In the genomic region with DNA sequence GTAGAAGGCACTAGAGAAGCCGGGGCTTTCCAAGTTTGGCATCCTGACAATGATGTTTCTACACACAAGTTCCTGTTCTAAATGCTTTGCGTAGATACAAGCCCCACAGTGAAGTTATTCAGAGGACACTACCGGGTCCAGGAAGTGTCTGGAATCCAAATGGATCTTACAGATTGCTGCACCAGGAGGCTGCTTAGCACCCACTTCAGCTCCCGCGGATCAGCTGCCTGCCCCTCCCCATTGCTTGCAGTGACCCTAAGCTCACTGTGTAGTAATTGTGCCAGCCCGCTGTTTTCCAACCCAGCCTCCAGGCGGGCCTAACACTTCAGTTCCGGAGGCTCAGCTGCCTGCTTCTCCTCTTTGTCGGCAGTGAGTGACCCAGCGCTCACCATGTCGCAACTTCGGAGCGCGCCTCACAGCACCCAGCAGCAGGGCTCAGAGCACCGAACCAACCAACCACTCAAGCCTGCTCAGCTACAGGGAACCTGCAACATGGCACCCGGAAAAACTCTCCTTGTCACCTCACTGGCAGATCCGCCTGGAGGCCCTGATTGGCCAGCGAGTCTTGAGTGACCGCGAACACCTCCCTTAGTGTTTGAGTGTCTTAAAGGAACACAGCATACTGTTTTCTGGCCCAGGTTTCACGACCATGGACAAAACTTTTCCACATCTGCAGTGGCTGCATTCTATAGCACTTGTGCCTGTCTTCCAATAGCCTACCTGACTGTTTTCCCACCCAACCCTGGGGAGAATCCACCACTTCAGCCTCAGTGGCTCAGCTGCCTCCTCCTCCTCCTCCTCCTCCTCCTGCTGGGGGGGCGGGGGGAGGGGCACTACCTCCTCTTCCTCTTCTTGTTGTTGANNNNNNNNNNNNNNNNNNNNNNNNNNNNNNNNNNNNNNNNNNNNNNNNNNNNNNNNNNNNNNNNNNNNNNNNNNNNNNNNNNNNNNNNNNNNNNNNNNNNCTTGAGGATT, we compare ENCODE assay signal across 8 mouse cellular contexts. TPM values are rescaled to one million over a fixed set of nuclear protein-coding genes. Genes with fewer than 3 reads are reported as not detected.
DNase-seq lines count a peak whose midpoint lies in the region; ATAC-seq and TF ChIP-seq lines count a peak whose summit lies in the region.

A gene (minus strand): TSS at position 526 of the 972 bp plus-strand sequence.

- H3K27me3 ChIP-seq in C2C12 (ENCODE audit: control insufficient read depth, insufficient read depth, insufficient read length) (no peaks in the 10 kb centered on the region), myocyte (ENCODE audit: control insufficient read depth, insufficient read depth, insufficient read length) (no peaks in the 10 kb centered on the region)
- no peaks in the 10 kb centered on the region for H3K27me3 ChIP-seq in erythroblast, embryonic 14.5 days (ENCODE audit: control insufficient read depth)
- no peaks in the 10 kb centered on the region for H3K27me3 ChIP-seq in heart, embryonic 11.5 days (ENCODE audit: control insufficient read depth, insufficient read depth, low read length)
- no peaks in the 10 kb centered on the region for H3K27me3 ChIP-seq in kidney, embryonic 16.5 days (ENCODE audit: insufficient read depth, low read length)
- no peaks in the 10 kb centered on the region for H3K27me3 ChIP-seq in liver, adult 2 months (ENCODE audit: control insufficient read depth, insufficient read depth, low read length)
- H3K27me3 ChIP-seq in splenic B cell, adult 2 months (ENCODE audit: control insufficient read depth, insufficient read depth, low read length, poor library complexity, severe bottlenecking): no peaks in the 10 kb centered on the region

- peak within 1 kb of the TSS; percentile 71 for H3K4me2 ChIP-seq in heart, embryonic 11.5 days
- peak within 1 kb of the TSS; percentile 66 for H3K4me2 ChIP-seq in kidney, embryonic 16.5 days (replicated peaks; ENCODE audit: low read depth, low read length)
- peak within 1 kb of the TSS; percentile 74 for H3K4me2 ChIP-seq in myocyte (ENCODE audit: low read depth)

- DNase-seq in brain, embryonic 14.5 days (ENCODE audit: low read depth): peak; percentile 95
- peak; percentile 95 for DNase-seq in liver, adult 2 months (ENCODE audit: extremely low read depth, low read depth, low spot score)
- DNase-seq in splenic B cell, adult 2 months (ENCODE audit: low read depth, low spot score): peak; percentile 90

- H3K79me3 ChIP-seq in C2C12 (ENCODE audit: low read depth): no peaks in the 10 kb centered on the region

- no peak for TF ChIP-seq CTCF in C2C12 (IDR thresholded peaks at IDR 0.05; ENCODE audit: control insufficient read depth, insufficient read depth, insufficient read length)
- TF ChIP-seq CTCF in brain, embryonic 14.5 days (IDR thresholded peaks at IDR 0.05; ENCODE audit: borderline replicate concordance, extremely low read depth, insufficient read depth, insufficient read length): no peak; the same call in 1 of the 2 replicates
- 0 out of 2 replicates have a peak, but pooled peaks have one; percentile 18 for TF ChIP-seq CTCF in liver, adult 2 months (IDR thresholded peaks at IDR 0.05; ENCODE audit: low read depth, low read length)

- peaks cover 15% of the 10 kb centered on the region for H3K4me1 ChIP-seq in erythroblast, embryonic 14.5 days (ENCODE audit: control insufficient read depth)
- peaks cover 5% of the 10 kb centered on the region for H3K4me1 ChIP-seq in heart, embryonic 11.5 days (ENCODE audit: control insufficient read depth, insufficient read depth, low read length)
- peaks cover 8% of the 10 kb centered on the region for H3K4me1 ChIP-seq in kidney, embryonic 16.5 days (ENCODE audit: insufficient read depth, low read length)
- peaks cover 7% of the 10 kb centered on the region for H3K4me1 ChIP-seq in liver, adult 2 months (ENCODE audit: control insufficient read depth, insufficient read depth, low read length)

- H3K79me2 ChIP-seq in C2C12 (ENCODE audit: control insufficient read depth, insufficient read depth): no peaks in the 10 kb centered on the region
- H3K79me2 ChIP-seq in liver, adult 2 months (ENCODE audit: control insufficient read depth, insufficient read depth, low read length): peaks cover 18% of the 10 kb centered on the region; the same call in 1 of the 2 replicates
- no peaks in the 10 kb centered on the region for H3K79me2 ChIP-seq in myocyte (ENCODE audit: control insufficient read depth, insufficient read depth)

- peaks cover 3% of the 10 kb centered on the region; the same call in 1 of the 2 replicates for H3K9me3 ChIP-seq in erythroblast, embryonic 14.5 days (ENCODE audit: control insufficient read depth, low read length)
- H3K9me3 ChIP-seq in heart, embryonic 11.5 days (replicated peaks; ENCODE audit: control insufficient read depth, low read length): no peaks in the 10 kb centered on the region
- H3K9me3 ChIP-seq in kidney, embryonic 16.5 days (ENCODE audit: low read length): 0 out of 2 replicates have a peak, but pooled peaks cover 3% of the 10 kb centered on the region

- H3K4me3 ChIP-seq in C2C12 (ENCODE audit: insufficient read depth, poor library complexity, severe bottlenecking): peak within 1 kb of the TSS; percentile 29
- H3K4me3 ChIP-seq in erythroblast, embryonic 14.5 days (replicated peaks): peak within 1 kb of the TSS; percentile 81
- peak within 1 kb of the TSS; percentile 57 for H3K4me3 ChIP-seq in heart, embryonic 11.5 days (ENCODE audit: low read depth, low read length)
- peak within 1 kb of the TSS; percentile 87 for H3K4me3 ChIP-seq in kidney, embryonic 16.5 days (ENCODE audit: low read length)
- H3K4me3 ChIP-seq in liver, adult 2 months (ENCODE audit: insufficient read depth, low read depth, low read length): peak within 1 kb of the TSS; percentile 90
- peak within 1 kb of the TSS; percentile 58 for H3K4me3 ChIP-seq in myocyte

- ATAC-seq in heart, embryonic 11.5 days (replicated peaks; ENCODE audit: insufficient number of reproducible peaks, low FRiP score, low TSS enrichment): peak; percentile 99
- ATAC-seq in kidney, embryonic 16.5 days (ENCODE audit: low FRiP score, low TSS enrichment): peak; percentile 100

- 2% methylated on average over 21 of the region's 22 CpGs for WGBS in heart, embryonic 11.5 days (ENCODE audit: insufficient replicate concordance)
- 1% methylated on average over 21 of the region's 22 CpGs for WGBS in kidney, embryonic 16.5 days
- under 1% methylated on average over 21 of the region's 22 CpGs for WGBS in liver, adult 2 months

- H3ac ChIP-seq in C2C12 (ENCODE audit: control insufficient read depth, insufficient read length, low read depth): peak within 1 kb of the TSS; percentile 79
- peak within 1 kb of the TSS; percentile 49 for H3ac ChIP-seq in myocyte (ENCODE audit: control insufficient read depth, insufficient read length)

- H3K27ac ChIP-seq in heart, embryonic 11.5 days (ENCODE audit: low read depth, low read length): peak within 1 kb of the TSS; percentile 77
- peak within 1 kb of the TSS; percentile 96 for H3K27ac ChIP-seq in kidney, embryonic 16.5 days (ENCODE audit: low read length)
- peak within 1 kb of the TSS; percentile 97 for H3K27ac ChIP-seq in liver, adult 2 months (replicated peaks; ENCODE audit: insufficient read depth, low read depth, low read length)

- peak; percentile 34; the same call in 1 of the 2 replicates for TF ChIP-seq POLR2A in brain, embryonic 14.5 days (IDR thresholded peaks at IDR 0.05; ENCODE audit: borderline replicate concordance, extremely low read depth, insufficient read depth, insufficient read length, poor library complexity, severe bottlenecking)
- peak; percentile 86 for TF ChIP-seq POLR2A in liver, adult 2 months (IDR thresholded peaks at IDR 0.05; ENCODE audit: extremely low read depth, insufficient read depth, low read length)
- TF ChIP-seq POLR2A in myocyte (IDR thresholded peaks at IDR 0.05; ENCODE audit: insufficient read length, low read depth): peak; percentile 84

- H3K36me3 ChIP-seq in C2C12 (ENCODE audit: control insufficient read depth, insufficient read depth) (no peaks in the 10 kb centered on the region), myocyte (ENCODE audit: control insufficient read depth, insufficient read depth) (no peaks in the 10 kb centered on the region)
- H3K36me3 ChIP-seq in erythroblast, embryonic 14.5 days (ENCODE audit: control insufficient read depth): no peaks in the 10 kb centered on the region
- no peaks in the 10 kb centered on the region for H3K36me3 ChIP-seq in heart, embryonic 11.5 days (ENCODE audit: control insufficient read depth, insufficient read depth, low read length)
- H3K36me3 ChIP-seq in kidney, embryonic 16.5 days (ENCODE audit: insufficient read depth, low read length): no peaks in the 10 kb centered on the region
- no peaks in the 10 kb centered on the region for H3K36me3 ChIP-seq in liver, adult 2 months (ENCODE audit: control insufficient read depth, insufficient read depth, low read length)
- no peaks in the 10 kb centered on the region for H3K36me3 ChIP-seq in splenic B cell, adult 2 months (ENCODE audit: control insufficient read depth, insufficient read depth, low read length, poor library complexity, severe bottlenecking)

- peak within 1 kb of the TSS; percentile 71 for H3K9ac ChIP-seq in heart, embryonic 11.5 days (ENCODE audit: low read depth, low read length)
- peak within 1 kb of the TSS; percentile 85 for H3K9ac ChIP-seq in kidney, embryonic 16.5 days (replicated peaks; ENCODE audit: low read length)
- peak within 1 kb of the TSS; percentile 87 for H3K9ac ChIP-seq in liver, adult 2 months (ENCODE audit: low read depth, low read length)

TF ChIP-seq in C2C12, 6 proteins besides CTCF, POLR2A, EP300 and RAD21 (continues in another document):
- TF ChIP-seq MYOD1 (IDR thresholded peaks at IDR 0.05; ENCODE audit: control insufficient read depth, insufficient read length, low read depth): no peak
- TF ChIP-seq CEBPB (IDR thresholded peaks at IDR 0.05; ENCODE audit: low read depth): no peak
- no peak for TF ChIP-seq USF1 (IDR thresholded peaks at IDR 0.05; ENCODE audit: low read depth)
- TF ChIP-seq FOSL1 (IDR thresholded peaks at IDR 0.05; ENCODE audit: insufficient read depth, low read length, poor library complexity, severe bottlenecking): no peak
- TF ChIP-seq MAX (IDR thresholded peaks at IDR 0.05): no peak

TF ChIP-seq in myocyte, 11 proteins besides CTCF, POLR2A, EP300 and RAD21:
- TF ChIP-seq TCF12 (IDR thresholded peaks at IDR 0.05; ENCODE audit: insufficient read depth, poor library complexity, severe bottlenecking) (no peak), MYOG (IDR thresholded peaks at IDR 0.05; ENCODE audit: control insufficient read depth in 1 of 3, insufficient read depth in 1 of 3, insufficient read length in 2 of 3, low read depth in 2 of 3) (peak in 1 of 3 experiments; percentile 3), POLR2AphosphoS2 (IDR thresholded peaks at IDR 0.05; ENCODE audit: insufficient read length, low read depth) (peak; percentile 70)
TF ChIP-seq in myocyte: peak in this region for 2.

RNA-seq across cellular contexts. Expression of the gene that starts here (rescaled TPM):
- polyA plus RNA-seq in C2C12 (2012; fragmentation: generic; extraction: Trizol) (0.50 TPM), myocyte (2012; fragmentation: generic; extraction: Trizol) (2.2 TPM)
- polyA plus RNA-seq in brain, embryonic 14.5 days (2012; rRNA removed): 11.0 and 12.2 TPM in 2 replicates
- not detected in 2 replicates for polyA plus RNA-seq in erythroblast, embryonic 14.5 days (2012)
- 6.6 and 8.3 TPM in 2 replicates for polyA plus RNA-seq in heart, embryonic 11.5 days (2014; fragmentation: Nextera tagmentation; extraction: Ambion mirVana)
- 12.0 and 14.2 TPM in 2 replicates for polyA plus RNA-seq in kidney, embryonic 16.5 days (2015; fragmentation: Nextera tagmentation; extraction: Ambion mirVana)
- 23.2 and 27.5 TPM in 2 replicates for total RNA-seq in liver, adult 2 months (2014; rRNA removed)
- 3.6 and 4.2 TPM in 2 replicates for polyA plus RNA-seq in liver, adult 2 months (2012; rRNA removed)

Comparison
In these comparisons a context has a peak if more than half of its experiments do, and no peak if none do; other contexts are left out.
1. Peak in every context shown above with its lines: DNase-seq, ATAC-seq, H3K4me3 ChIP-seq and H3K27ac ChIP-seq.
2. H3K4me3 ChIP-seq: peak in every context shown above with its lines; median percentile 90 in liver, adult 2 months; 87 in kidney, embryonic 16.5 days; 81 in erythroblast, embryonic 14.5 days; 58 in myocyte; 57 in heart, embryonic 11.5 days; 29 in C2C12.
3. POLR2A ChIP-seq: peak in every context shown above with its lines; median percentile 86 in liver, adult 2 months; 84 in myocyte; 34 in brain, embryonic 14.5 days.